Mouse (Mus musculus): ENCODE data around the gene Camkmt.

- TF ChIP-seq CTCF (IDR thresholded peaks at IDR 0.05; ENCODE audit: low read depth): no peak
- TF ChIP-seq EP300 (IDR thresholded peaks at IDR 0.05; ENCODE audit: low read depth): no peak
Observed at GRCm38 (mm10) chr17:85044466-85044865, 45.9 kb upstream of the Camkmt start.
